Mouse (Mus musculus): ENCODE data around the gene Cybrd1. TPM values are rescaled to one million over a fixed set of nuclear protein-coding genes. Genes with fewer than 3 reads are reported as not detected.
A peak's percentile ranks its signal among the peaks of the same experiment; 100 is the strongest.

Cybrd1 gene
- 1.1 and 1.6 TPM in 2 replicates for polyA plus RNA-seq (2015; fragmentation: Nextera tagmentation; extraction: Ambion mirVana)

- peak within 1 kb of the TSS; percentile 53 for H3K4me3 ChIP-seq
- peak within 1 kb of the TSS; percentile 54 for H3K9ac ChIP-seq
- ATAC-seq (replicated peaks; ENCODE audit: insufficient number of reproducible peaks, insufficient read depth, low FRiP score, low read depth), result peak; percentile 58; the same call in 1 of the 2 replicates
- no peaks in the 10 kb centered on the region for H3K36me3 ChIP-seq
- peaks cover 17% of the 10 kb centered on the region for H3K4me1 ChIP-seq (replicated peaks)
- H3K4me2 ChIP-seq, result peak within 1 kb of the TSS; percentile 96
- under 1% methylated on average over 60 of the region's 60 CpGs for WGBS
- no peaks in the 10 kb centered on the region for H3K9me3 ChIP-seq (replicated peaks)
- H3K27ac ChIP-seq, result no peak within 1 kb of the TSS
- peaks cover 29% of the 10 kb centered on the region for H3K27me3 ChIP-seq
Observed at GRCm38 (mm10) chr2:71117797-71118708, at the start of gene Cybrd1. Gene Cybrd1 (plus strand): TSS chr2:71117923.

- Histone ChIP-seq H3K27me3 (no peaks in the 10 kb centered on the region), H3K4me3 (no peak overlapping the region), H3K4me1 (replicated peaks) (no peaks in the 10 kb centered on the region), H3K9ac (no peak overlapping the region), H3K9me3 (replicated peaks) (no peaks in the 10 kb centered on the region), H3K27ac (no peak overlapping the region), H3K36me3 (0 out of 2 replicates have a peak, but pooled peaks cover 4% of the 10 kb centered on the region), H3K4me2 (no peak overlapping the region)
- 91% methylated on average over 4 of the region's 4 CpGs for WGBS
- ATAC-seq (replicated peaks; ENCODE audit: insufficient number of reproducible peaks, insufficient read depth, low FRiP score, low read depth), result no peak
Observed at GRCm38 (mm10) chr2:71071601-71072000, 46.1 kb upstream of the Cybrd1 start.

- WGBS, result 84% methylated on average over 3 of the region's 3 CpGs
- no peaks in the 10 kb centered on the region for H3K4me1 ChIP-seq (replicated peaks)
Observed at GRCm38 (mm10) chr2:71073330-71073729, 44.4 kb upstream of the Cybrd1 start.

GRCm38 (mm10) chr2:71073828-71074227 lies 43.9 kb upstream of the Cybrd1 start:
- Histone ChIP-seq H3K9ac (no peak overlapping the region), H3K9me3 (replicated peaks) (no peaks in the 10 kb centered on the region), H3K4me2 (no peak overlapping the region), H3K36me3 (0 out of 2 replicates have a peak, but pooled peaks cover 4% of the 10 kb centered on the region), H3K27ac (no peak overlapping the region), H3K4me1 (replicated peaks) (no peaks in the 10 kb centered on the region), H3K27me3 (no peaks in the 10 kb centered on the region), H3K4me3 (no peak overlapping the region)
- 53% methylated on average over 3 of the region's 3 CpGs for WGBS
- ATAC-seq (replicated peaks; ENCODE audit: insufficient number of reproducible peaks, insufficient read depth, low FRiP score, low read depth), result no peak

More at GRCm38 (mm10) chr2:71073330-71073729, 44.4 kb upstream of the Cybrd1 start:
- 0 out of 2 replicates have a peak, but pooled peaks cover 4% of the 10 kb centered on the region for H3K36me3 ChIP-seq
- H3K27ac ChIP-seq, result no peak overlapping the region
- no peak overlapping the region for H3K9ac ChIP-seq
- H3K4me2 ChIP-seq, result no peak overlapping the region
- H3K9me3 ChIP-seq (replicated peaks), result no peaks in the 10 kb centered on the region
- no peak for ATAC-seq (replicated peaks; ENCODE audit: insufficient number of reproducible peaks, insufficient read depth, low FRiP score, low read depth)
- no peaks in the 10 kb centered on the region for H3K27me3 ChIP-seq
- H3K4me3 ChIP-seq, result no peak overlapping the region

- ATAC-seq (replicated peaks; ENCODE audit: insufficient number of reproducible peaks, insufficient read depth, low FRiP score, low read depth), result no peak
- Histone ChIP-seq H3K9me3 (replicated peaks) (no peaks in the 10 kb centered on the region), H3K4me3 (no peak overlapping the region), H3K4me1 (replicated peaks) (no peaks in the 10 kb centered on the region), H3K9ac (no peak overlapping the region), H3K36me3 (peaks cover 20% of the 10 kb centered on the region; the same call in 1 of the 2 replicates), H3K27ac (no peak overlapping the region), H3K27me3 (no peaks in the 10 kb centered on the region), H3K4me2 (no peak overlapping the region)
- 89% methylated on average over 7 of the region's 7 CpGs for WGBS
Observed at GRCm38 (mm10) chr2:71082416-71082815, 35.3 kb upstream of the Cybrd1 start.

- WGBS, result 90% methylated on average over 6 of the region's 6 CpGs
- Histone ChIP-seq H3K4me1 (replicated peaks) (no peaks in the 10 kb centered on the region), H3K9me3 (replicated peaks) (no peaks in the 10 kb centered on the region), H3K36me3 (peaks cover 30% of the 10 kb centered on the region), H3K9ac (no peak overlapping the region), H3K4me2 (no peak overlapping the region), H3K27me3 (no peaks in the 10 kb centered on the region), H3K4me3 (no peak overlapping the region), H3K27ac (no peak overlapping the region)
- no peak for ATAC-seq (replicated peaks; ENCODE audit: insufficient number of reproducible peaks, insufficient read depth, low FRiP score, low read depth)
Observed at GRCm38 (mm10) chr2:71083454-71084193, 34.1 kb upstream of the Cybrd1 start.

GRCm38 (mm10) chr2:71089766-71090165 lies 28.0 kb upstream of the Cybrd1 start:
- H3K4me3 ChIP-seq, result no peak overlapping the region
- no peak overlapping the region for H3K4me2 ChIP-seq
- no peaks in the 10 kb centered on the region for H3K4me1 ChIP-seq (replicated peaks)
- no peaks in the 10 kb centered on the region for H3K27me3 ChIP-seq
- no peak overlapping the region for H3K9ac ChIP-seq
- H3K27ac ChIP-seq, result no peak overlapping the region
- ATAC-seq (replicated peaks; ENCODE audit: insufficient number of reproducible peaks, insufficient read depth, low FRiP score, low read depth), result no peak
- no peaks in the 10 kb centered on the region for H3K9me3 ChIP-seq (replicated peaks)
- 56% methylated on average over 3 of the region's 3 CpGs for WGBS
- peaks cover 29% of the 10 kb centered on the region for H3K36me3 ChIP-seq

- ATAC-seq (replicated peaks; ENCODE audit: insufficient number of reproducible peaks, insufficient read depth, low FRiP score, low read depth), result no peak
- H3K36me3 ChIP-seq, result peaks cover 29% of the 10 kb centered on the region
- H3K4me1 ChIP-seq (replicated peaks), result peaks cover under 1% of the 10 kb centered on the region; the same call in 1 of the 2 replicates
- H3K27ac ChIP-seq, result no peak overlapping the region
- H3K27me3 ChIP-seq, result no peaks in the 10 kb centered on the region
- 85% methylated on average over 4 of the region's 4 CpGs for WGBS
- H3K9me3 ChIP-seq (replicated peaks), result no peaks in the 10 kb centered on the region
- no peak overlapping the region for H3K4me2 ChIP-seq
- H3K4me3 ChIP-seq, result no peak overlapping the region
- no peak overlapping the region for H3K9ac ChIP-seq
Observed at GRCm38 (mm10) chr2:71090660-71091445, 26.9 kb upstream of the Cybrd1 start.

GRCm38 (mm10) chr2:71096170-71096569 lies 21.6 kb upstream of the Cybrd1 start:
- Histone ChIP-seq H3K9me3 (replicated peaks) (no peaks in the 10 kb centered on the region), H3K4me2 (0 out of 2 replicates have a peak overlapping the region, but pooled peaks have one; percentile 13), H3K36me3 (peaks cover 8% of the 10 kb centered on the region; the same call in 1 of the 2 replicates), H3K4me3 (no peak overlapping the region), H3K9ac (no peak overlapping the region), H3K27me3 (no peaks in the 10 kb centered on the region), H3K4me1 (replicated peaks) (peaks cover 3% of the 10 kb centered on the region; the same call in 1 of the 2 replicates), H3K27ac (peak overlapping the region; percentile 63)
- ATAC-seq (replicated peaks; ENCODE audit: insufficient number of reproducible peaks, insufficient read depth, low FRiP score, low read depth), result peak; percentile 72; the same call in 1 of the 2 replicates
- 15% methylated on average over 7 of the region's 7 CpGs for WGBS

- ATAC-seq (replicated peaks; ENCODE audit: insufficient number of reproducible peaks, insufficient read depth, low FRiP score, low read depth), result no peak
- Histone ChIP-seq H3K4me3 (no peak overlapping the region), H3K4me2 (no peak overlapping the region), H3K4me1 (replicated peaks) (no peaks in the 10 kb centered on the region), H3K36me3 (peaks cover 4% of the 10 kb centered on the region; the same call in 1 of the 2 replicates), H3K27ac (no peak overlapping the region), H3K27me3 (no peaks in the 10 kb centered on the region), H3K9me3 (replicated peaks) (no peaks in the 10 kb centered on the region), H3K9ac (no peak overlapping the region)
- WGBS, result 72% methylated on average over 10 of the region's 10 CpGs
Observed at GRCm38 (mm10) chr2:71102621-71103291, 15.0 kb upstream of the Cybrd1 start.
